Mouse (Mus musculus): Measurements from ENCODE around the gene Clec3a.

Gene Clec3a

GRCm38 (mm10) chr8:114458113-114458784 lies 40.4 kb downstream of the Clec3a start:
- DNase-seq, result no peak

DNA sequence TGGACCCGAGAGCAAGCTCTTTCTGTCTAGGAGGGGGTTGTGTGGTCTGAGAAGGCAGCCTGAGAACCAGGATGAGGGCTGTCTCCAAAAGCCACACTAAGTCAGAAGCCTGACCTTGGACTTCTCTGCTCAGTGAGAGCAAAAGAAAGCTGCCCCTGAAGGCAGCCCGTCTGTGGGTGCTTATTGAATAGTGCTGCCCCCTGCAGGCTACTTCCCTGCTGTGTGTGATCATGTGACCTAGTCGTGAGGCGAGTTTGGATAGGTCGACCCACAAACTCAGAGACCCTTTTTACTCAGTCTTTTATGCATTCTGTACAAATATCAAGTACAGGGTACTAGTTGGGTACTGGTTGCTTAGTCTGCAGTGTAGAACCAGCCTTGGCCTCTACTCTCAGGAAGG lies 42.7 kb downstream of the Clec3a start:
- DNase-seq, result no peak

DNA sequence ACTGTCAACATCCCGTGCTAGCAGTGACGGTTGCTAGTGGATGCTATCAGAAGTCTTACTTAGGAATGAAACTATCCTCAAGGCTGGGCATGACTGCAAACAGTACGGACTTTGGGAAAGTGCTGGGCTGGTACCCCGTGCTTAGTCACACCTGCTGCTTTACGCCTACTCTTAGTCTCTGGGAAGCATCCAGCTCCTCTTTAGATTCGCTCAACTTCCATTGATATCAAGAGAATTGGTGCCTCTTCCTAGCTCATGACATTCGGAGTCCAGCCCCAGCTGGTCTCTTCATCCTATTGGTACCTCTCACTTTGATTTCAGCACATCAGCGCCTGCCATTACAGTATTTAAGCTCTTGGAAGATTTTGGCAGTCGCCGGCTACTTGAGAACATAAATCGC lies 44.7 kb downstream of the Clec3a start:
- DNase-seq, result no peak

DNA sequence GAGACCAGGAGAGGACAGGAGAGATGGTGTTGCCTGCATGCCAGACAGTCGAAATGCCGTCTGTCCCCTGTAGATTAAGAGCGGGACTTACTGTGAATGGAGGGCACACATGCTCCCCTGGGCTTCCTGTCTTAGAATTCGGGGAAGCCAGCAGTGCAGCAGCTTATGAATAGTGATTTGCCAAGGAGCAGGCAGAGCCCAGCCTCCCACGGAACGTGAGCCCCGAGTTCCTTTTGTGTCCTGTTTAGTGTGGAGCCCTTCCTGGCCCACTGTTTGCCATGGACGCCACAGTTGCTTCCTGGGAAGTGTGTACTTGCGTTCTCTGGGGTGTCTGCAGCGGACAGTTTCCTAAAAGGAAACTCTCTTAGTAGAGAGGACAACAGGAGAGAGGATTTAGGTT lies 45.4 kb downstream of the Clec3a start:
- no peak for DNase-seq

DNA sequence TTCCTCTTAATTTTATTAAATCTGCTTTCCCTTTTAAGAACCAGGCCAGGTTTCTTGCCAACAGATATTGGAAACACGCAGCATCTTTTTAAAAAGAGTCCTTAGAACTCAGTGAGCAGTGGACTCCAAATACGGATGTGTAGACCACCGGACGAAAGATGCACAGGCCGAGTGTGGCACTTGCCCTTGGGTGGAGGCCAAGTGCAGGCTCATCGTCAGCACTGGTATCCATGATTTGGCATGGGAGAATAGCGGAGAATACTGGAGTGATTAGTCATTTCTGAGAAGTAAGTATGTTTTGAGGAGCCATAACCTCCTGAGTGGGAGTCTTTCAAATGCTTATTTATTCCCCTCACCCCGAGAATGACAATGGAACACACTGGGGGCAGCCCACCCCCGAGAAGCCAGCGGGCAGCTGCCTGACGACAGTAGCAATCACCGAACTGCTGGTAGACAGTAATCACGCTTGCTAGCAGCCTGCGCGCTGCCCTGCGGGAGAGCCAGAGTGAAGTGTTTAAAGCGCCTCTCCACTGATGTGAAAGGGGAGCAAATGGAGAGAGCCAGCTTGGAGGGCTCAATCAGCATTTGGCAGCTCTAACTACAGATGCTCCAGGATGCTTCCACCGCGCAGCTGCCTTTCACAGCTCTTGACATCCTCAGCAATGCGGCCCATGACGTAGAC lies 50.8 kb downstream of the Clec3a start:
- DNase-seq, result no peak

DNA sequence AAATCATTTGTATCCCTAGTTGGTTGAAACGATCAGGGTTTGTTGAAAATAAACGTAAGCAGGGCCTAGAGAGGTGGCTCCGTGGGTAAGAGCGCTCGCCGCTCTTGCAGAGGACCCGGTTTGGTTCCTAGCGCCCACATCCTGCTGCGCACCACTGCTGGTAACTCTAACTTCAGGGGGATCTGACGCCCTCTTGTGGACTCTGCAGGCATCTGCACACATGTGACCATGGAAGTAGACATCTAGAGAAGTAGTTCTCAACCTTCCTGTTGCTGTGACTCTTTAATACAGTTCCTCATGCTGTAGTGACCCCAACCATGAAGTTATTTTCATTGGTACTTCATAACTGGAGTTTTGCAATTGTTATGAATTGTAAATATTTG lies 51.3 kb downstream of the Clec3a start:
- no peak for DNase-seq

GRCm38 (mm10) chr8:114473546-114473945 lies 55.7 kb downstream of the Clec3a start:
- no peak for DNase-seq

Data from cerebellum, adult 11-12 months (tissue).